Comparison of ENCODE assay signal across 20 mouse cellular contexts in the genomic region with DNA sequence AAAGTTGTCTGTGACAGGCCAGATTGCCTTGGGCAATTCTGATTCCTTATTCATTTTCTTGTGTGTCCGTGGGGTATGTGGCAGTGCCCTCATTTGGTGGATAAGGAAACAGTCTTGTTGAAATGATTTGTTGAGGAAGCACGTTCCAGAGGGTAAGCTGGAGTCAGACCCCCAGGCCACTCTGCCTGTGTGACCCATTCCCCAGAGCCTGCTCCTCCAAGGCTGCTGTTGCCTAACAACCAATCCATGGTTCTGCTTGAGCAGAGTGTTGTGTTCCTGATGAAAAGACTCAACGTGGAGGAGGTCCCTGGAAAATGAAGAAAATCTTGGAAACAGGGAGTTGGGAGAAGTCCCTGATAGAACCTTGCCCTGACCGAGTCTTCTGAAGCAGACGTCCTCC. TPM values are rescaled to one million over a fixed set of nuclear protein-coding genes. Genes with fewer than 3 reads are reported as not detected.
A peak's percentile ranks its signal among the peaks of the same experiment; 100 is the strongest.
DNase-seq lines count a peak whose midpoint lies in the region; ATAC-seq and TF ChIP-seq lines count a peak whose summit lies in the region.
"Had no signal": no experiment of that assay in that cellular context is flagged by ENCODE, and none has a peak within 500 bp of the region (broad histone marks: within the 10 kb centered on the region; RNA-seq: fewer than 3 reads in every experiment).

No protein-coding gene starts in this region.

- H3K27me3 ChIP-seq in heart, adult 2 months (ENCODE audit: control insufficient read depth, insufficient read depth, low read length), result no peaks in the 10 kb centered on the region
- no peaks in the 10 kb centered on the region for H3K27me3 ChIP-seq in kidney, embryonic 16.5 days (ENCODE audit: insufficient read depth, low read length)
- no peaks in the 10 kb centered on the region for H3K27me3 ChIP-seq in forebrain, embryonic 12.5 days
- H3K27me3 ChIP-seq: embryonic facial prominence, embryonic 13.5 days; forebrain, embryonic 13.5 days; heart, embryonic 15.5 days had no signal

- 60% methylated on average over 5 of the region's 5 CpGs for WGBS in heart, adult 2 months
- WGBS in kidney, embryonic 16.5 days, result 45% methylated on average over 5 of the region's 5 CpGs
- 64% methylated on average over 5 of the region's 5 CpGs for WGBS in forebrain, embryonic 12.5 days

- peaks cover 18% of the 10 kb centered on the region for H3K4me1 ChIP-seq in heart, adult 2 months (ENCODE audit: control insufficient read depth, insufficient read depth, low read length)
- H3K4me1 ChIP-seq in kidney, embryonic 16.5 days (ENCODE audit: insufficient read depth, low read length), result peaks cover 9% of the 10 kb centered on the region; the same call in 1 of the 2 replicates
- peaks cover 10% of the 10 kb centered on the region; the same call in 1 of the 2 replicates for H3K4me1 ChIP-seq in forebrain, embryonic 12.5 days

- H3K4me2 ChIP-seq in kidney, embryonic 16.5 days (replicated peaks; ENCODE audit: low read depth, low read length), result no peak overlapping the region
- H3K4me2 ChIP-seq in forebrain, embryonic 12.5 days, result no peak overlapping the region
- H3K4me2 ChIP-seq: embryonic facial prominence, embryonic 13.5 days; forebrain, embryonic 13.5 days; heart, embryonic 11.5 days; heart, embryonic 15.5 days; hindbrain, embryonic 14.5 days had no signal

- H3K36me3 ChIP-seq in heart, adult 2 months (ENCODE audit: control insufficient read depth, insufficient read depth, low read length), result peaks cover 22% of the 10 kb centered on the region
- H3K36me3 ChIP-seq in kidney, embryonic 16.5 days (ENCODE audit: insufficient read depth, low read length), result no peaks in the 10 kb centered on the region
- H3K36me3 ChIP-seq in forebrain, embryonic 12.5 days (replicated peaks), result no peaks in the 10 kb centered on the region; the same call in 1 of the 2 replicates
- H3K36me3 ChIP-seq: embryonic facial prominence, embryonic 13.5 days; heart, embryonic 15.5 days; hindbrain, embryonic 10.5 days had no signal

- H3K27ac ChIP-seq in heart, adult 2 months, result peak overlapping the region; percentile 31
- no peak overlapping the region for H3K27ac ChIP-seq in kidney, embryonic 16.5 days (ENCODE audit: low read length)
- H3K27ac ChIP-seq in forebrain, embryonic 12.5 days, result no peak overlapping the region
- H3K27ac ChIP-seq: embryonic facial prominence, embryonic 13.5 days; forebrain, embryonic 13.5 days; heart, embryonic 15.5 days; hindbrain, embryonic 10.5 days; hindbrain, embryonic 14.5 days had no signal

- TF ChIP-seq CTCF in heart, adult 2 months (IDR thresholded peaks at IDR 0.05), result no peak

- TF ChIP-seq POLR2A in heart, adult 2 months (IDR thresholded peaks at IDR 0.05; ENCODE audit: insufficient read depth, low read depth, low read length), result no peak

- no peak for DNase-seq in heart, adult 2 months
- DNase-seq in heart, postnatal 25 days (ENCODE audit: low spot score), result no peak
- no peak for DNase-seq in kidney, adult 9 months
- DNase-seq in retina, postnatal 1 day, result peak; percentile 17
- DNase-seq in retina, embryonic 14.5 days (ENCODE audit: low spot score), result no peak
- DNase-seq: adrenal gland, postnatal 10 days; cerebellum, adult 18-20 months; cerebellum, adult 9-11 months; cerebellum, postnatal 36 days; gastrocnemius, postnatal 25 days; heart, postnatal 14 days had no signal

- H3K9me3 ChIP-seq in kidney, embryonic 16.5 days (ENCODE audit: low read length), result no peaks in the 10 kb centered on the region
- H3K9me3 ChIP-seq in forebrain, embryonic 12.5 days, result no peaks in the 10 kb centered on the region
- H3K9me3 ChIP-seq: embryonic facial prominence, embryonic 13.5 days; forebrain, embryonic 13.5 days; heart, embryonic 15.5 days; hindbrain, embryonic 10.5 days had no signal

- TF ChIP-seq EP300 in heart, adult 2 months (IDR thresholded peaks at IDR 0.05; ENCODE audit: insufficient read depth, low read depth, low read length), result no peak

- ATAC-seq in kidney, embryonic 16.5 days (ENCODE audit: low FRiP score, low TSS enrichment), result peak; percentile 63; the same call in 1 of the 2 replicates
- no peak for ATAC-seq in forebrain, embryonic 12.5 days (ENCODE audit: low FRiP score)
- ATAC-seq: forebrain, embryonic 13.5 days; intestine, postnatal 0 days had no signal

- H3K79me2 ChIP-seq in heart, adult 2 months (replicated peaks; ENCODE audit: control insufficient read depth, insufficient read depth, low read length), result peaks cover 11% of the 10 kb centered on the region

- intact Hi-C loops in heart, adult 2 months (cut with DNase I), result no loop called here
- intact Hi-C loops in heart, postnatal 25 days (cut with DNase I), result no loop called here

- no peak overlapping the region for H3K4me3 ChIP-seq in heart, adult 2 months
- no peak overlapping the region for H3K4me3 ChIP-seq in kidney, embryonic 16.5 days (ENCODE audit: low read length)
- H3K4me3 ChIP-seq in forebrain, embryonic 12.5 days (replicated peaks), result no peak overlapping the region
- H3K4me3 ChIP-seq: embryonic facial prominence, embryonic 13.5 days; forebrain, embryonic 13.5 days; heart, embryonic 15.5 days; hindbrain, embryonic 10.5 days had no signal

- no peak overlapping the region; the same call in none of the 2 replicates for H3K9ac ChIP-seq in heart, adult 2 months (ENCODE audit: low read depth, low read length)
- no peak overlapping the region for H3K9ac ChIP-seq in kidney, embryonic 16.5 days (replicated peaks; ENCODE audit: low read length)
- H3K9ac ChIP-seq in forebrain, embryonic 12.5 days, result no peak overlapping the region
- H3K9ac ChIP-seq: embryonic facial prominence, embryonic 13.5 days; forebrain, embryonic 13.5 days; heart, embryonic 15.5 days; hindbrain, embryonic 14.5 days had no signal

RNA-seq across cellular contexts. Expression of a gene that starts 18.8 kb away (rescaled TPM):
- 10 to 100 TPM; 55.0 to 60.2 TPM for total RNA-seq in heart, adult 2 months (2021)
- polyA plus RNA-seq in heart, adult 2 months (2012; rRNA removed), result 23.1 and 47.5 TPM in 2 replicates
- 10 to 100 TPM; 71.2 to 71.9 TPM for total RNA-seq in heart, postnatal 25 days (2021)
- polyA plus RNA-seq in kidney, embryonic 16.5 days (2015; fragmentation: Nextera tagmentation; extraction: Ambion mirVana), result 17.3 and 18.9 TPM in 2 replicates
- polyA plus RNA-seq in forebrain, embryonic 12.5 days (2016; fragmentation: Nextera tagmentation; extraction: Ambion mirVana), result 21.2 and 23.5 TPM in 2 replicates
